Mouse (Mus musculus): ENCODE measurements around the gene Ptpn11. TPM values are rescaled to one million over a fixed set of nuclear protein-coding genes. Genes with fewer than 3 reads are reported as not detected.

Ptpn11 gene
- total and polyA plus RNA-seq, 2 experiments from 2014 or later: 25.5 to 60.9 TPM

GRCm38 (mm10) chr5:121118345-121118744 lies 72.9 kb downstream of the Ptpn11 start:
- H3K27ac ChIP-seq (ENCODE audit: low read depth, low read length): 0 out of 2 replicates have a peak overlapping the region, but pooled peaks have one; percentile 0
- no peak overlapping the region for H3K4me2 ChIP-seq (ENCODE audit: low read depth)
- peaks cover 47% of the 10 kb centered on the region for H3K4me1 ChIP-seq (ENCODE audit: insufficient read depth)

GRCm38 (mm10) chr5:121116941-121117340 lies 74.3 kb downstream of the Ptpn11 start:
- Histone ChIP-seq H3K9me3 (ENCODE audit: low read length) (no peaks in the 10 kb centered on the region), H3K27me3 (ENCODE audit: insufficient read depth, low read length) (no peaks in the 10 kb centered on the region), H3K36me3 (ENCODE audit: insufficient read depth) (no peaks in the 10 kb centered on the region; the same call in 1 of the 2 replicates), H3K4me2 (ENCODE audit: low read depth) (no peak overlapping the region), H3K9ac (no peak overlapping the region), H3K27ac (ENCODE audit: low read depth, low read length) (peak overlapping the region; percentile 94), H3K4me1 (ENCODE audit: insufficient read depth) (peaks cover 46% of the 10 kb centered on the region), H3K4me3 (ENCODE audit: low read depth, low read length) (no peak overlapping the region)
- ATAC-seq (no peak), DNase-seq (peak; percentile 58)
- TF ChIP-seq CTCF (IDR thresholded peaks at IDR 0.05; ENCODE audit: low read depth): no peak
- 41% methylated on average over 3 of the region's 3 CpGs for WGBS

More at GRCm38 (mm10) chr5:121118345-121118744, 72.9 kb downstream of the Ptpn11 start:
- H3K9ac ChIP-seq: no peak overlapping the region
- H3K27me3 ChIP-seq (ENCODE audit: insufficient read depth, low read length): no peaks in the 10 kb centered on the region
- no peak for DNase-seq
- H3K9me3 ChIP-seq (ENCODE audit: low read length): no peaks in the 10 kb centered on the region
- H3K36me3 ChIP-seq (ENCODE audit: insufficient read depth): no peaks in the 10 kb centered on the region; the same call in 1 of the 2 replicates
- WGBS: 63% methylated on average over 4 of the region's 4 CpGs
- no peak for TF ChIP-seq CTCF (IDR thresholded peaks at IDR 0.05; ENCODE audit: low read depth)
- no peak overlapping the region for H3K4me3 ChIP-seq (ENCODE audit: low read depth, low read length)
- no peak for ATAC-seq

GRCm38 (mm10) chr5:121115391-121116157 lies 75.6 kb downstream of the Ptpn11 start:
- peak; percentile 94 for ATAC-seq

GRCm38 (mm10) chr5:121114151-121114550 lies 77.0 kb downstream of the Ptpn11 start:
- TF ChIP-seq CTCF (IDR thresholded peaks at IDR 0.05; ENCODE audit: low read depth): no peak

More at GRCm38 (mm10) chr5:121115391-121116157, 75.6 kb downstream of the Ptpn11 start:
- no peaks in the 10 kb centered on the region for H3K27me3 ChIP-seq (ENCODE audit: insufficient read depth, low read length)
- peak overlapping the region; percentile 38; the same call in 1 of the 2 replicates for H3K9ac ChIP-seq
- H3K9me3 ChIP-seq (ENCODE audit: low read length): no peaks in the 10 kb centered on the region
- peak overlapping the region; percentile 94 for H3K27ac ChIP-seq (ENCODE audit: low read depth, low read length)
- H3K36me3 ChIP-seq (ENCODE audit: insufficient read depth): no peaks in the 10 kb centered on the region; the same call in 1 of the 2 replicates
- no peak overlapping the region for H3K4me3 ChIP-seq (ENCODE audit: low read depth, low read length)
- DNase-seq: peak; percentile 92
- H3K4me2 ChIP-seq (ENCODE audit: low read depth): peak overlapping the region; percentile 23
- H3K4me1 ChIP-seq (ENCODE audit: insufficient read depth): peaks cover 46% of the 10 kb centered on the region
- WGBS: 19% methylated on average over 8 of the region's 8 CpGs
- TF ChIP-seq CTCF (IDR thresholded peaks at IDR 0.05; ENCODE audit: low read depth): peak; percentile 22; the same call in 1 of the 2 replicates

GRCm38 (mm10) chr5:121112390-121112789 lies 78.8 kb downstream of the Ptpn11 start:
- no peaks in the 10 kb centered on the region for H3K9me3 ChIP-seq (ENCODE audit: low read length)
- H3K4me3 ChIP-seq (ENCODE audit: low read depth, low read length): no peak overlapping the region
- no peak overlapping the region for H3K4me2 ChIP-seq (ENCODE audit: low read depth)
- TF ChIP-seq CTCF (IDR thresholded peaks at IDR 0.05; ENCODE audit: low read depth): peak; percentile 47
- no peaks in the 10 kb centered on the region for H3K36me3 ChIP-seq (ENCODE audit: insufficient read depth)
- H3K9ac ChIP-seq: no peak overlapping the region
- DNase-seq (no peak), ATAC-seq (no peak)
- 63% methylated on average over 5 of the region's 5 CpGs for WGBS
- H3K4me1 ChIP-seq (ENCODE audit: insufficient read depth): peaks cover 30% of the 10 kb centered on the region
- H3K27ac ChIP-seq (ENCODE audit: low read depth, low read length): no peak overlapping the region
- no peaks in the 10 kb centered on the region for H3K27me3 ChIP-seq (ENCODE audit: insufficient read depth, low read length)

More at GRCm38 (mm10) chr5:121114151-121114550, 77.0 kb downstream of the Ptpn11 start:
- Histone ChIP-seq H3K9me3 (ENCODE audit: low read length) (no peaks in the 10 kb centered on the region), H3K9ac (no peak overlapping the region), H3K36me3 (ENCODE audit: insufficient read depth) (no peaks in the 10 kb centered on the region; the same call in 1 of the 2 replicates), H3K4me2 (ENCODE audit: low read depth) (no peak overlapping the region), H3K27me3 (ENCODE audit: insufficient read depth, low read length) (no peaks in the 10 kb centered on the region), H3K4me1 (ENCODE audit: insufficient read depth) (peaks cover 44% of the 10 kb centered on the region), H3K27ac (ENCODE audit: low read depth, low read length) (peak overlapping the region; percentile 94), H3K4me3 (ENCODE audit: low read depth, low read length) (no peak overlapping the region)
- 50% methylated on average over 14 of the region's 14 CpGs for WGBS
- no peak for ATAC-seq
- DNase-seq: peak; percentile 56

GRCm38 (mm10) chr5:121111106-121111915 lies 79.9 kb downstream of the Ptpn11 start:
- Histone ChIP-seq H3K27me3 (ENCODE audit: insufficient read depth, low read length) (no peaks in the 10 kb centered on the region), H3K27ac (ENCODE audit: low read depth, low read length) (peak overlapping the region; percentile 64), H3K9me3 (ENCODE audit: low read length) (no peaks in the 10 kb centered on the region), H3K4me2 (ENCODE audit: low read depth) (no peak overlapping the region), H3K36me3 (ENCODE audit: insufficient read depth) (no peaks in the 10 kb centered on the region), H3K4me1 (ENCODE audit: insufficient read depth) (peaks cover 23% of the 10 kb centered on the region), H3K4me3 (ENCODE audit: low read depth, low read length) (no peak overlapping the region), H3K9ac (no peak overlapping the region)
- DNase-seq (peak; percentile 51), ATAC-seq (peak; percentile 24; the same call in 1 of the 2 replicates)
- no peak for TF ChIP-seq CTCF (IDR thresholded peaks at IDR 0.05; ENCODE audit: low read depth)
- WGBS: 74% methylated on average over 18 of the region's 18 CpGs
